Mouse (Mus musculus) gastrocnemius, postnatal 36 days (tissue): Measurements from ENCODE around the gene Npnt. TPM values are rescaled to one million over a fixed set of nuclear protein-coding genes. Genes with fewer than 3 reads are reported as not detected.

ENCODE experiments used
- DNase-seq, 2 experiments: peaks; one replicate each; pipeline ENCODE4 v3.0.0; 2022
- intact Hi-C: fragments of 180-260 bp; cut with DNase I; formaldehyde crosslinking; loops from one replicate; pipeline ENCODE4 v1.15.1; 2025
- total RNA-seq, 2 experiments: library from RNA; stranded (reverse); gene quantifications; 2 replicates each; pipeline ENCODE4 v1.2.3; 2021

Npnt gene
- total RNA-seq, 2 experiments from 2014 or later, result 3.6 to 6.4 TPM

GRCm38 (mm10) chr3:132894086-132894485, 56.0 kb downstream of the Npnt start:
- DNase-seq, result no peak
- intact Hi-C loops, result no loop called here

DNA sequence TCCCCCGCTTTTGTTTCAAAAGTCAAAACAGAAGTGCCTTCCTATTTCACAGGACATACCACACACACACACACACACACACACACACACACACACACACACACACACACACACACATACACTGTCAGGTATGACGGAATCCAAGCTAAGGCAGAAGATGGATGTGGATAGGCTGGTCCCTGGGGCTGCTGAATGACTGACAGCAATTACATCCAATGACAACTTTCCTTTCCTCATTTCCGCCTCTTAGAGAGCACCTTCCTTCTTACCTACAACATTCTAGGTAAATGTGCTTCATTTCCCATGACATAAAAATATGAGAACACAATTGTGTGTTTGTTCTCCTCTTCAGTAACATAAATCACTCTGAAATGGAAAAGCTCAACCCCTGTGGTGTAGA, 56.4 kb downstream of the Npnt start:
- intact Hi-C loops, result no loop called here
- no peak for DNase-seq

GRCm38 (mm10) chr3:132893044-132893443, 57.0 kb downstream of the Npnt start:
- intact Hi-C loops, result no loop called here
- DNase-seq, result no peak

DNA sequence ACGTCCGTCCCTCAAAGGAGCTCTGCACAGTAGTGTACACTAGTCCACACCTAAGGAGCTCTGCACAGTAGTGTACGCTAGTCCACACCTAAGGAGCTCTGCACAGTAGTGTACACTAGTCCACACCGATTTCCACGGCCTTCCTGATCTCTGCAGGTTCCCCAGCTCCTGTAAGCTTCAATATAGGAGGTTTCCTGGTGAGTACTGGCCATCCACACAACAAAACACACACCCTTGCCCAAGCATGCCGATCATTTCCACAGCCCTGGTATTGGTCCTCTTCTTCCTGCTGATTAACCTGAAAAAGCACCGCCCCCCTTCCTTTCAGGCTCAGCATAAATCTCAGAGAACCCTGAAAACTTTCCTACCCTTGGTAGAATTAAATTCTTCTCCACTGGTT, 57.6 kb downstream of the Npnt start:
- intact Hi-C loops, result no loop called here
- DNase-seq, result no peak

DNA sequence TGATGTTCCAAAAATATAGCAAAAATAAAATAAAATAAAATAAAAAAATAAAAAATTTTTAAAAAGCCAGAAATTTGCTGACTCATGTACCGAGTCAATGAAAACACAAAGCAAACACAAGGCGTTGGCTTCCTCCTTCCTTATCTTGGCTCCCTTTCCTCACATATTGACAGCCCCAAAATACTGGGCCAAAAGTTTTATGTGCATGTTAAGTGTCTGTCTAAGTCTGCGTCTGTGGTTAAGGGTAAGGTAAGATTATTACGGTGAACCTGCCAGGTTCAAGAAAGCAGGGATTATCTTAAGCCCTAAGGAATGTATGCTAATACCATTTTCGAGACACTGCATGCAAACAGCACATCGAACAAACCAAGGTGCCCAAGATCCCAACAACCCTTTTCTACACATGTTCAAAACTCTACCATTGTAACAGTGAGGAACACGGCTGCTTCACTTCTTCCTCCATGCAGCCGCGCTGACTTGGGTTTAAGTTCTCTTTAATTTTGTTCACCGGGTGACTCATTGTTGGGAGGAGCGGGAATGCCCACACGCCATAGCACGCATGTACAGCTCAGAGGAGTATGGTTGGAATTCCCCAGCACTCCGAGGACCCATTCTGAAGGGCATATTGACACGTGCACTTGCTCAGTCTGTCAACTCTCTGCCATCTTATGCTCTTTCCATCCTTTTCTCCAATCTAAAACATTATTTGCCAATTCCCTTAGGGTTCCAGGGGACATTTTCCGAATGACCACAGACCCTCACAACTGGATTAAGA, 62.8 kb downstream of the Npnt start:
- intact Hi-C loops, result no loop called here
- no peak for DNase-seq

GRCm38 (mm10) chr3:132886419-132887050, 63.6 kb downstream of the Npnt start:
- intact Hi-C loops, result no loop called here
- no peak for DNase-seq

DNA sequence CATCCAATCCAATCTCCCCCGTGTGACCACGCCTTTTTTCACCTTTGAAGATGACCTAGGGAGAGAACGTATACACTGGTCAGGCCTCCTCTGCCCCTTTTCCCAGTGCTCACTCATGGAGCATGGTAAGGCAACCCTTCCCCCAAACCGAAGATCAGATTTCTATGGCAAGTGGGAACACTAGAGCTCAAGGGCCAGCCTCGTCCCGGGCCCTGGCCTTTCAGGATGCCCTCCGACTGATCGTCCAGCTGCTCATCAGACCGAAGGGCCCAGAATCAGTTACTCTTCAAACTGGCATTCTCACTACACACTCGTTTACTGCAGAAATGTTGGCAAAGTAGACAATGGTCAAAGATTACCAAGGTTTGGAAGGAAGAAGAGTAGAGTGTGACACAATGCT, 65.6 kb downstream of the Npnt start:
- intact Hi-C loops, result no loop called here
- no peak for DNase-seq

DNA sequence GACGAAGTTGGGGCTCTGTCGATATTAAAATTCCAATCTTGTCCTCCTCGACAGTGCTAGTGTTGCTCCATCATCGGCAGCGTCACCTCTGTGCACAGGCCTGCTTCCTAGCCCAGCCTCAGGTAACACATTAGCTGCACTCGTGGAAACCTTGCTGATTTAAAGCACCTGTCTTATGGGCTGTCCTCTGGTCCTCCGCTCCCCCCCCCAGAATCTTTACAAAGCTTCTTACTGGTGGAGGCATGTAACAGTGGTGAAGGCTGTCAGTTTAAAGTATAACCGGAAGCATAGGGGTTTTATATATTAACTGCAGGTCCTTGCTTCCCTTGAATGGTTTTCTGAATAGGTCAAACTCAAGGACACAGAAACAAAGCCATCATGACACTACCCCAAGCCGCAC, 66.8 kb downstream of the Npnt start:
- no peak for DNase-seq
- intact Hi-C loops, result no loop called here

DNA sequence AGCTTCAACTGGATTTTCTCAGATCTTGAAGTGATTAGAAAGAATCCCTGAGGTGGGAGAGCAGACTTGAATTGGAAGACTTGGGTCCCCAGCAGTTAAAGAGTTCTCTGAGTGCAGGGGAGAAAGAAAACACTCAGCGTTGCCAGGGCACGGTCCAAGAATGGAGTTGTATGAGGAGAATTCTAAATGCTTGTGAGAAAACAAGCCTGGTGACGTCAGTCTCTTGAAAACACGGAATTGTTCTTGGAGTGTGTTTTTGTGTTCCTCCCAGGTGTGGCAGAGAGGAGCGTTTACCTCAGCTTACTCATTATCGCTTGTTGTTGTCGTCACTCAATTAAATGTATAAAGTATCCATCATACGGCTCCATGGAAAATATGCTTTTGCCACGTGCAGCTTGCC, 69.3 kb downstream of the Npnt start:
- DNase-seq, result no peak
- intact Hi-C loops, result no loop called here

DNA sequence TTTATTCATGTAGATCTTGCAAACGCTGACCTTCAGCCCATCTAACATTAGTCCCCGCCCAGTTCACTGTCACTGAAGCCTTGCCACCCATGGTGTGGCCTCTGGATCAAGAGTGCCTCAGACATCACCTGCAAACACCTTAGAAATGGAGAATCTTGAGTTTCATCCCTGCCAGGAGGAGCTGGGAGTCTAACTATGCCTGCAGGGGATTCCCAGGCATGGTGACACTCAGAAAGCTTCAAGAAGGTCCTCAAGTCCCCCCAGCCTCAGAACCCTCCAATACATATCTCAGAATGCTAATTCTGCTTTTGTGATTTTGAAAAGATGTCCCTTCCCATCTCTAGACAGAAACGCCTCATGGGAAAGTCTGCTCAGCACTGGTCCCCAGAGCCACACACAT, 69.7 kb downstream of the Npnt start:
- DNase-seq, result no peak
- intact Hi-C loops, result no loop called here

DNA sequence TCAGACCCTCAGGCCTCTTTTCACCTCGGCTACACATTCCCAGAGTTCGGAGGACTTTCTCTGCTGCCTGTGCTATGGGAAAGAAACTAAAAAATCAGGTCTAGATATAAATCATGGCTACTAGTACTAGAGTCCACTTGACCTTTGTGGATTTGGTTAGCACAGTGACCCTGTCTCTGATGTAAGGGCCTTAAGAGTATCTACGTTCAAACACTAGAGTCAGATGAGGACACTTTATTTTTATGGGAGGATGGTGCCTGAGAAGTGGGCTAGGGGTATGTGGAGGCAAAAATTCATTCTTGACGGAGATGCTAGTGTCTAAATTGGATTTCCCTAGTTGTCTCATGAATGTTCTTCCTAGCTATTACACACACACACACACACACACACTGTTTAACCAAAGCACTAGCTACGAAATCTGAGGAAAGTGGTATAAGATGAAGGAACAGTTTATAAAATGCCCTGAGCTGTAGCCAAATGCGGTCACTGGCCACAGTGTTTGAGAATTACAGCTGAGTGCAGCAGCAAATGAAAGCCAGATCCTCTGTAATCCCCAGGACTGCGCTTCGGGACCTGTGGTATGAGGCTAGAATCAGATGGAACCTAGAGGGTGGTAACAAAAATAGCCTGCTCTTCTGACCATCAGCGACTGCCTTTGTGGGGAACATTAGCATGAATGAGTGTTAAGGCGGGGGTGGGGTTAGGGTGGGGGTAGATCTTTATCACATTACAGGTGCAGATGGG, 73.0 kb downstream of the Npnt start:
- intact Hi-C loops, result no loop called here
- no peak for DNase-seq

- DNase-seq, result no peak
- intact Hi-C loops, result no loop called here
These were observed 73.9 kb downstream of the Npnt start for GRCm38 (mm10) chr3:132876011-132876708.

- intact Hi-C loops, result no loop called here
- no peak for DNase-seq
These were observed 76.8 kb downstream of the Npnt start for GRCm38 (mm10) chr3:132873251-132873650.

- no peak for DNase-seq
- intact Hi-C loops, result no loop called here
These were observed 78.7 kb downstream of the Npnt start for GRCm38 (mm10) chr3:132871318-132871904.

GRCm38 (mm10) chr3:132870079-132870478, 80.0 kb downstream of the Npnt start:
- DNase-seq, result no peak
- intact Hi-C loops, result no loop called here

DNA sequence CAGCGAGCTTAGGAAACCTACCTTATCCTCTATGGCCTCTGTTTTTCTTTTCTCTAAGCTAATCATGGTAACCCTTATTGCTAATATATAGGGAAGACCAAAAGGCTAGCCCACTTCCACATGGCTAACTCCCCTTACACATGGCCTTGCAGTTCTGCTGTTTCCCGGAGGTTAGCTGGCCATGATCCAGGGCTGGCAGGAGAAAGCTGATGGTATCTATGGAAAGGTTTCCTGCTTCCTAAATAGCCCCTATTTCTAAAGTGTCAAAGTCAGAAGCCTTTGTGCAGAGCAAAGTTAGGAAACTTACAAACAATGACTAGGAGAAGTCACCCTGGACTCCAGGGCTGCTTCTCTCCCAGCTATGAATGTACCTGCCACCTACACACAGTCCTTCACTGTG, 81.3 kb downstream of the Npnt start:
- DNase-seq, result no peak
- intact Hi-C loops, result no loop called here

GRCm38 (mm10) chr3:132866984-132867383, 83.1 kb downstream of the Npnt start:
- no peak for DNase-seq
- intact Hi-C loops, result no loop called here

GRCm38 (mm10) chr3:132865596-132865995, 84.5 kb downstream of the Npnt start:
- no peak for DNase-seq
- intact Hi-C loops, result no loop called here

- intact Hi-C loops, result no loop called here
- no peak for DNase-seq
These were observed 85.1 kb downstream of the Npnt start for GRCm38 (mm10) chr3:132864986-132865385.

DNA sequence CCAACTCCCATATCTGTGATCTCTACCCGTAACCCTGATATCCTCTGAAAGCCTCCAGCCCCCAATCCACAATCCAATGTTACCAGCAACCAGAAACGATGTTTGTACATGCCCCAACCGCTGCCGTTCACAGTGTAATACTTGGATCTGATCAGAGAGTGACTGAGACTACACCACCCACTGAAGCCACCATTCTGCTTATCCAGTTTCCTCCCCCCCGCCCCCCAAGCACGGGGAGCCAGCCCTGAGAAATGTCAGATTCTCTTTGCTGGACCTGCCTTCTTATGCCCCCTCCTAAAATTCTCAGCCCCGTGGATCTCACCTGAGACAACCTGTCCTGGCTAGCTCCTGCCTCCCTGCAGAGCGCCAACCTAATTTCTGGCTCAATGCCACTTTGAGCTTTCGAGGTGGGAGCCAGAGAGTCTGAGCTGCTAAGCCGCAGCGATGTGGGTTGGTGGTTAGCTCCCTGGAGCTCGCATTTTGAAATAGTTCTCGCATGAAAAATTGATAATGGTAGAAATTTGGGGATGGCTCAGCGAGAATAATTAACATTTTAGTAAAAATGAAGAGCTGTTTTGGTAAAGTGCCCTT, 85.7 kb downstream of the Npnt start:
- intact Hi-C loops, result no loop called here

More for the DNA sequence above, 85.7 kb downstream of the Npnt start:
- DNase-seq, result no peak
